Mouse (Mus musculus): Measurements from ENCODE around the gene Olfr776.
"Not testable (repeated sequence)": the region's sequence is repeated elsewhere in the genome, so short reads cannot be mapped to it uniquely, and the experiment has no call there.

DNA sequence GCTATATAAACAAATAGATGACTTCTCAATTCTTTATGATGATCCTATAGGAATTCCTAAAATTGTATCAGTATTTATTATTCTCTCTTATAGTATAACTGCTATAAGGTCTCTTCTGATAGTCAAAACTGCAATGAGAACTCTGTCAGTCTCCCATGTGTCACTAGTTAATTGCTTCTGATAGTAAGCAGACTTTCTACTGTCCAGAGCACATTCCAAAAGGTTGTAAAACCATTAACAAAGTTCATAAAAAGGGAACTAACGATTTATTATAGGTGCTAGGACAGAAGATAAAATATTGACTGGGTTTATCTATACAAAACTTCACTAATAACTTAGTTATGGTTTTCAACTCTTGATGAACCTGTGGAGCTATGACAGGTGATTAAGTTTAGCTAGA lies 54.0 kb downstream of the Olfr776 start:
- not testable (repeated sequence) for TF ChIP-seq POLR2A (IDR thresholded peaks at IDR 0.05; ENCODE audit: borderline replicate concordance, insufficient read depth, low read length); CTCF (IDR thresholded peaks at IDR 0.05; ENCODE audit: borderline replicate concordance, insufficient read depth, low read depth, low read length)

Measured in cerebellum, adult 2 months (tissue).